Mouse (Mus musculus) T-helper 17 cell (primary cell): ENCODE measurements around the gene Zfp1.

Experiments
- in situ Hi-C, 2 experiments: fragments of 300-600 bp; cut with MboI, MseI; formaldehyde crosslinking; loops; 1 replicate in 1 of 2; 2 replicates in 1 of 2; pipeline ENCODE4 v1.15.1; 2025; ENCODE audit warnings: high pct_unique_total_duplicates in 2 of 2

Zfp1 gene

GRCm38 (mm10) chr8:111666751-111667150 is 23.6 kb downstream of the Zfp1 start:
- in situ Hi-C loops: no loop called here

DNA sequence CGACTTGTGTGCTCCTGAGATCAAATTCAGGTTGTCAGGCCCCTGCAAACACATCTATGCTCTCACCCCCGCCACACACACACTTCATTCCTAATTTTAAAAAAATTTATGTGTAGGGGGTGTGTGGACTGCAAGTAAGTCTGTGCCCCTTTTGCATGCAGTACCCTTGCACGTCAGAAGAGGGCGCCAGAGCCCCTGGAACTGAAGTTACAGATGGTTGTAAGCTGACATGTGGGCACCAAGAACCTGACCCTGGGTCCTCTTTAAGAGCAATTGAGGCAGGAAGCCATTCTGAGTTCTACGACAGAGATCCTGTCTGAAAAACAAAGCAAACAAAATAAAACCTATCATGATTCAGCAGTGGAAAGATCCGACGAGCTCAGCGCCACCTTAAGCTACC is 33.0 kb downstream of the Zfp1 start:
- in situ Hi-C loops: loop anchor here in 1 of 2 experiments (10.0 kb wide), 1 partner anchor 1461 kb away; the partner anchor contains the start of gene Cmtr2

- in situ Hi-C loops: loop anchor here in 1 of 2 experiments (10.0 kb wide), 1 partner anchor 1463 kb away; the partner anchor contains the start of gene Cmtr2
Measured at GRCm38 (mm10) chr8:111678111-111678510, 34.9 kb downstream of the Zfp1 start.

GRCm38 (mm10) chr8:111678848-111679247 is 35.6 kb downstream of the Zfp1 start:
- in situ Hi-C loops: loop anchor here in 1 of 2 experiments (10.0 kb wide), 1 partner anchor 1464 kb away; the partner anchor contains the start of gene Cmtr2

- in situ Hi-C loops: no loop called here
Measured at GRCm38 (mm10) chr8:111680423-111681028, 37.3 kb downstream of the Zfp1 start.

DNA sequence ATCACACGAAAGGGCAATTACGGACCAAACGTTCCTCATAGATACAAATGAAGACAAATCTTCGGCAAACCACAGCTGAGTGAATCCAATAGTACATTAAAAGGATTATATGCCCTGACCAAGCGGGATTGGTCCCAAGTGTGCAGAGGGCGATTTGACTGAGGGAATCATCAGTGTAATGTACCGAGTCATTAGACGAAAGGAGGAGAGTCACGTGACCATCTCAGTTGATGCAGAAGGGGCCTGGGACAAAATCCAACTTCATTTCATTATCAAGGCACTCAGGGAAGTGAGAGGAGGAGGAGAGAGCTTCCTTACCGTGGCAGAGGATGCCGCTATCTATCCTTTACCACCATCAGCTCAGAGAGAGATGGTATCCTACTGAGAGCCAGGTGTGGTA is 38.0 kb downstream of the Zfp1 start:
- in situ Hi-C loops: no loop called here

DNA sequence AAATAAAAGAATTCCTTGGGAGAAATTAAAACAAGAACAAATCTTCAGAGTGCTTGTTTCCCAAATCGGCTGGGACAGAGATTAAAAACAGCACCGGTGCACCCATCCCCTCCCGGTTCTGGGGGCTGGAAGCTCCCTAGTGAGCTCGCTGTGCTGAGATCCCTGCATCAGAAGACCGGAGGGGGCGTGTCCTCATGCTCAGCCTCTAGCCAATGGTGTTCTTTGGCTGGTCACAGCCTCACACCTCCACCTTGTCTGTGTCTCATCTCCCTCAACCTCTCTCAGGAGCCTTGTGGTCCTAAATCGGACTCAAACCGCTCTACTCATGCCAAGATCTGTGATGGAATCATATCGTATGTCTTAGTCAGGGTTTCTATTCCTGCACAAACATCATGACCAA is 39.3 kb downstream of the Zfp1 start:
- in situ Hi-C loops: no loop called here

DNA sequence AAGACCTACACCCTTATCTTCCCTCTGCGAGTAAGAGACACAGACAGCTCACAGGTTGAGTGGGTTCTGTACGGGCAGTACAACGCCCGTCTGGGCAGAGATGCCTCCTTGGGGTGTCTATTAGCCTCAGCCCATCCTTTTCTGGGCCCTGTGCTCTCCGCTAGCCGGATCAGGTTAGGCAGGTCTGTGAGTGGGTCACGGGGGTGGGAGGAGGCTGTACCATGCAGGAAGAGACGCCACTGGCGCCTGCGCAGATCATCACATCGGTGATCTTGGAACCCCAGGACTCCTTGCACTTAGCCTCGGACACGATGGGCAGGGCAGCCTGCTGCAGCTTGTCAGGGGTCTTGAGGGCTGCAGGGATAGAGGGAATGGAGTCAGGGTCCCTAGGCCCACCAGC is 43.7 kb downstream of the Zfp1 start:
- in situ Hi-C loops: no loop called here

DNA sequence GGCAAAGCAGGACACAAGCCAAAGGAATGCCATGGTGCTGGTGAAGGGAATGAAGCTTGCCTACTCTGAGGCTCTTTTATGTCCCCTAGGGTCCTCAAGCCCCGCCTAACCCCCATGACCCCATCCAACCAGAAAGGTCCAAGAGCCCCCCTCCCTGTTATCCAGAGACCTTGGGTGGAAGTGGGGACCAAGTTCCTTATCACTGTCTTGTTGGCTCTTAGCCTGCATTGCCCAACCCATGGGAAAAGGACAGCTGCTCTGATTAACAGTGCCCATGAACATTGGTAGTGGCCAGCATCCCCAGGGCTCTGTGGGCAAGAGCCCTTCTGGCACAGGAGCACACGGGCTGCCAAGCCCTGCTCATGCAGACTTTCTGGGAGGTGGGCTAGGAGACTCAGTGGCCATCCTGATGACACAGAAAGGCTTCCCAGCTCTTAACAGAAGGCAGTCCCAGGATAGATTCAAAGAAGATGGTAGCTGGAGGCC is 47.8 kb downstream of the Zfp1 start, which contains the start of gene Ctrb1:
TSS of gene Ctrb1 (minus strand) at position 51 of the 486 bp plus-strand sequence.
- in situ Hi-C loops: no loop called here

GRCm38 (mm10) chr8:111693261-111693741 is 50.1 kb downstream of the Zfp1 start:
- in situ Hi-C loops: no loop called here

GRCm38 (mm10) chr8:111695441-111695840 is 52.2 kb downstream of the Zfp1 start:
- in situ Hi-C loops: no loop called here

GRCm38 (mm10) chr8:111697655-111698054 is 54.5 kb downstream of the Zfp1 start:
- in situ Hi-C loops: no loop called here

DNA sequence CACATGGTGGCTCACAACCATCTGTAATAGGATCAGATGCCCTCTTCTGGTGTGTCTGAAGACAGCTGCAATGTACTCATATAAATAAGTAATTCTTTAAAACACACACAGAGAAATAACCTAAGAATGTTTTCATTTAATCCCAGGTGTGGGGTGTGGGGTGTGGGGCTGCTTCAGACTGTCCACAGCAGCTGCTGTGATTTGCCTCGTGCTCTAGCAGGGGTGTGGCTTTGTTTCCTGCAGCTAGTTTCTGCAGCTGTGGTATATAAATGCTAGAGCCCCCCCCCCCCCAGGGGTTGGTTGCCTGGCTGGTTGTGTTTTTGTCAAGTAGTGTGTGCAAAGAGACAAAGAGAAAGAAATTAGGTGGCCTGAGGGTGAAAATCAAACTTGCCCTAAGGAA is 55.8 kb downstream of the Zfp1 start:
- in situ Hi-C loops: no loop called here

DNA sequence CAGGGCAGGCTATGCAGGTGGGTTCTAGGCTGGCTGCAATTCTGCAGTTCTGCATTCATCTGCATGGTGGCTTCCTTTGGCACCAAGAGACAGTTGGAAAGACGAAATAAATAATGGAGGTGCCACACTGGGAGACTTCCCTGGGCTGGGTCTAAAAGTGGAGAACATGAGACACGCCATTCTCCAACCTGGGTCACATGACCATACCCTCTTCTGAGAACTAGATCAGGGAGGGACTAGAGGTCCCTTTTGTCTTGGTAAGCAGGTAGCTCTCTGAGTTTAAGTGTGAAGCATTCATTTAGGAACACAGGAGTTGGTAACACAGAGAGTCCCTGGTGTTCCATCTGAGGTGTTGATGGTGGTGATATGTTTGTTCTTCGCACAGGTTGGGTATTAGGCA is 57.0 kb downstream of the Zfp1 start:
- in situ Hi-C loops: loop anchor here in 1 of 2 experiments (25.0 kb wide), 1 partner anchor 1937 kb away; the partner anchor contains the start of genes Mon1b and Syce1l

DNA sequence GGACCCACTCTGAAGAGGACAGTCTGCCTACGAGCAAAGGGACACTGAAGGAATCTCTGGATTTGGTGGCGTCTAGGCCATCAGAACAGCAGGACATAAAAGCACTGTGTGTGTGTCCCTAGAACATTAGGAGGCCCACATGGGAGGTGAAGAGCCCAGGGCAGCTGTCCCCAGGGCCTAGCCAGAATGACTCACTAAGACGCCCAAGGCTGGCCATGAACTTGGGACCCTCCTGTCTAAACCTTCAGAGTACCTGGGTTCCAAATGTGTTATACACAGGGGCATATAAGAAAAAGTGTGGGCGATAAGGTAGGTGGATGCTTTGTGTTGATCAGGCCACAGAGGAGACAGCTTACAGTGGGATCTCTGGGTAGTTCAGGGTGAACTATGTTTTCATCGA is 57.5 kb downstream of the Zfp1 start:
- in situ Hi-C loops: loop anchor here in 1 of 2 experiments (25.0 kb wide), 1 partner anchor 1937 kb away; the partner anchor contains the start of genes Mon1b and Syce1l

DNA sequence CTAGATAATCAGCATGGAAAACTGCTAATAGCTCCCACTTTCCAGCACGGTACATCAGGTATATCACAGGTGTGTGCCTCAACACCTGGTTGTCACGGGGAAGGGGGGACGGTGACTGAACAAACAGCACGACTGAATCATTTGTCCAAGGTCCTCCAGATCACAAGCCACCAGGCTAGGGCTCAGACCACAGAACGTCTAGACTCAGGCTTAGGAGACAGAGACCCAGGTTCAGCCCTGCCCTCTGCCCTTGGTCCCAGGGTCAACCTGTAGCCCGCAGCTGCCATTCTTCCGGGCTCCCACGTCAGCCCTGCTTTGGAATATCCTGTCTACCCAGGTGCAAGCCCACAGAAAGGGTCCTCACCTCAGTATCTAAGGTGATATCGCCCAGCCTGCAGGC is 58.2 kb downstream of the Zfp1 start:
- in situ Hi-C loops: loop anchor here in 1 of 2 experiments (25.0 kb wide), 1 partner anchor 1936 kb away; the partner anchor contains the start of genes Mon1b and Syce1l

- in situ Hi-C loops: loop anchor here in 1 of 2 experiments (25.0 kb wide), 1 partner anchor 1933 kb away; the partner anchor contains the start of genes Mon1b and Syce1l
Measured at GRCm38 (mm10) chr8:111704585-111704984, 61.4 kb downstream of the Zfp1 start.

DNA sequence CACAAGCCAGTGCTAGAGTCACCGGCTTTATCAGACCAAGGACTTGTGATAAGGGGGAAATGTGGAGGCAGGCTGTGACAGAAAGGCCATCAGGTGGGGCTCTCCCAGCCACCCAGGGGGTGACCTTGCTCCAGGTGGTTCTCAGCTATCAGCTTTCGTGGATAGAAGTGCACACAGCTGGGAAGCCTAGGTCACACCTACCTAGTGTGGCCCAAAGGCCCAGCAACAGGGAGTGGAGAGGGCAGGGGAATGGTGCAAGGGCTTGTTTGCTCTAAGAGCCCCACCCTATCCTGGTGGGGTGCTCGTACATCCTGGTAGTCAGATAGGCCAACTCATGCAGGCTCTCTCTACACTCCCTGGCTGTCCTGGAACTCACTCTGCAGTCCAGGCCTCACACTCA is 62.0 kb downstream of the Zfp1 start:
- in situ Hi-C loops: loop anchor here in 1 of 2 experiments (25.0 kb wide), 1 partner anchor 1932 kb away; the partner anchor contains the start of genes Mon1b and Syce1l

GRCm38 (mm10) chr8:111705699-111706098 is 62.5 kb downstream of the Zfp1 start:
- in situ Hi-C loops: loop anchor here in 1 of 2 experiments (25.0 kb wide), 1 partner anchor 1932 kb away; the partner anchor contains the start of genes Mon1b and Syce1l

- in situ Hi-C loops: loop anchor here in 1 of 2 experiments (25.0 kb wide), 1 partner anchor 1929 kb away; the partner anchor contains the start of genes Mon1b and Syce1l
Measured at GRCm38 (mm10) chr8:111708265-111708664, 65.1 kb downstream of the Zfp1 start.

DNA sequence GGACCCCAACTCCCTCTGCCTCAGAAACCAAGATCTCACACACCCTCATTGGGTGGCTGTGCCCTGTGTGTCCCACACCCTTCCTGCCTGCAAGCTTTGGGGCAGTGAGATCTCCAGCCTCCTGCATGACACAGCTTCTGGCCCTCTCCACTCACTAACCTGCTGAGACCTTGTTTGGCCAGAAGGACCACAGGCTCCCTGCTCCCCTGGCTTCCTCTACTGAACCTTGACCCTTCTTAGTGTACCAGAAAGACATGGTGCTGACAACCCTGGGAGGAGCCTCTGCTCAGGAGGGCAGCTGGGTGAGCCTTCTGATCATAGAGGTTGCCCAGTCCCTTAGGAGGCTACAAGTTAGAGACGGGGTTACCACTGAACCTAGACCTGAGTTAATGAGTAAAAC is 66.0 kb downstream of the Zfp1 start:
- in situ Hi-C loops: loop anchor here in 1 of 2 experiments (25.0 kb wide), 1 partner anchor 1928 kb away; the partner anchor contains the start of genes Mon1b and Syce1l
